Comparison of ENCODE assay signal across 12 mouse cellular contexts in genomic region chr8:94104146-94104545, GRCm38 (mm10). TPM values are rescaled to one million over a fixed set of nuclear protein-coding genes. Genes with fewer than 3 reads are reported as not detected.
A peak's percentile ranks its signal among the peaks of the same experiment; 100 is the strongest.
DNase-seq lines count a peak whose midpoint lies in the region; ATAC-seq and TF ChIP-seq lines count a peak whose summit lies in the region.
"Had no signal": no experiment of that assay in that cellular context is flagged by ENCODE, and none has a peak within 500 bp of the region (broad histone marks: within the 10 kb centered on the region; RNA-seq: fewer than 3 reads in every experiment).

No protein-coding gene starts in this region.

- WGBS in lung, embryonic 14.5 days, result 47% methylated on average over 5 of the region's 5 CpGs
- WGBS in lung, adult 2 months, result 41% methylated on average over 5 of the region's 5 CpGs
- WGBS in kidney, embryonic 14.5 days, result 57% methylated on average over 5 of the region's 5 CpGs

- H3K27me3 ChIP-seq in lung, embryonic 14.5 days (ENCODE audit: insufficient read depth, low read length), result no peaks in the 10 kb centered on the region
- no peaks in the 10 kb centered on the region for H3K27me3 ChIP-seq in kidney, embryonic 14.5 days (ENCODE audit: control insufficient read depth, insufficient read depth, low read length)
- H3K27me3 ChIP-seq: embryonic facial prominence, embryonic 15.5 days had no signal

- peaks cover under 1% of the 10 kb centered on the region; the same call in 1 of the 2 replicates for H3K4me1 ChIP-seq in lung, embryonic 14.5 days (ENCODE audit: insufficient read depth)
- H3K4me1 ChIP-seq in lung, adult 2 months (ENCODE audit: control insufficient read depth, insufficient read depth, low read length), result no peaks in the 10 kb centered on the region; the same call in 1 of the 2 replicates
- no peaks in the 10 kb centered on the region for H3K4me1 ChIP-seq in kidney, embryonic 14.5 days (ENCODE audit: control insufficient read depth, insufficient read depth, low read length)

- H3K9ac ChIP-seq in lung, embryonic 14.5 days, result no peak overlapping the region
- no peak overlapping the region for H3K9ac ChIP-seq in kidney, embryonic 14.5 days (ENCODE audit: low read depth, low read length)
- H3K9ac ChIP-seq: embryonic facial prominence, embryonic 15.5 days had no signal

- peak; percentile 37 to 77 for DNase-seq in adrenal gland, adult (ENCODE audit: inconsistent age in 2 of 2, low spot score in 1 of 2)
- DNase-seq in adrenal gland, adult 8-10 months, result no peak
- peak; percentile 66 for DNase-seq in lung, embryonic 14.5 days
- no peak for DNase-seq in lung, adult 2 months
- DNase-seq in layer of hippocampus, adult 8-10 months (ENCODE audit: low spot score in 2 of 2), result peak; percentile 40 to 57
- DNase-seq in right cerebral cortex, postnatal 10 days (ENCODE audit: low spot score in 2 of 2), result peak; percentile 65 to 66
- no peak for DNase-seq in urinary bladder, postnatal 36 days (ENCODE audit: low spot score in 2 of 2)

- H3K4me3 ChIP-seq in lung, embryonic 14.5 days (ENCODE audit: low read depth, low read length), result no peak overlapping the region
- H3K4me3 ChIP-seq in lung, adult 2 months (replicated peaks; ENCODE audit: extremely low read depth, low read depth, low read length), result no peak overlapping the region
- H3K4me3 ChIP-seq in kidney, embryonic 14.5 days (ENCODE audit: low read length), result no peak overlapping the region
- H3K4me3 ChIP-seq: embryonic facial prominence, embryonic 15.5 days had no signal

- peak; percentile 20; the same call in 1 of the 2 replicates for TF ChIP-seq CTCF in lung, embryonic 14.5 days (IDR thresholded peaks at IDR 0.05; ENCODE audit: low read depth)
- no peak for TF ChIP-seq CTCF in lung, adult 2 months (IDR thresholded peaks at IDR 0.05; ENCODE audit: insufficient read depth, low read length)

- no peak overlapping the region for H3K27ac ChIP-seq in lung, embryonic 14.5 days (ENCODE audit: low read depth)
- H3K27ac ChIP-seq in kidney, embryonic 14.5 days (ENCODE audit: low read depth, low read length), result no peak overlapping the region
- H3K27ac ChIP-seq: embryonic facial prominence, embryonic 15.5 days had no signal

- no peak for ATAC-seq in lung, embryonic 14.5 days (ENCODE audit: insufficient read depth)
- no peak for ATAC-seq in kidney, embryonic 14.5 days (ENCODE audit: low FRiP score, low TSS enrichment)

- no peaks in the 10 kb centered on the region for H3K36me3 ChIP-seq in lung, embryonic 14.5 days (ENCODE audit: insufficient read depth)
- H3K36me3 ChIP-seq in kidney, embryonic 14.5 days (ENCODE audit: control insufficient read depth, insufficient read depth, low read length), result no peaks in the 10 kb centered on the region
- H3K36me3 ChIP-seq: embryonic facial prominence, embryonic 15.5 days had no signal

- H3K4me2 ChIP-seq in lung, embryonic 14.5 days, result no peak overlapping the region
- no peak overlapping the region for H3K4me2 ChIP-seq in kidney, embryonic 14.5 days (replicated peaks; ENCODE audit: low read depth, low read length)
- H3K4me2 ChIP-seq: embryonic facial prominence, embryonic 15.5 days had no signal

- no peaks in the 10 kb centered on the region for H3K9me3 ChIP-seq in lung, embryonic 14.5 days (ENCODE audit: low read depth, low read length)
- no peaks in the 10 kb centered on the region for H3K9me3 ChIP-seq in kidney, embryonic 14.5 days (ENCODE audit: control insufficient read depth, low read length)
- H3K9me3 ChIP-seq: embryonic facial prominence, embryonic 15.5 days had no signal

- no peak for TF ChIP-seq POLR2A in lung, adult 2 months (IDR thresholded peaks at IDR 0.05; ENCODE audit: borderline replicate concordance, extremely low read depth, low read depth, low read length)

RNA-seq across cellular contexts. Expression of gene Bbs2, which starts 5.4 kb away (rescaled TPM):
- 10 to 100 TPM; 24.6 to 32.1 (median 28.2) TPM for total RNA-seq in adrenal gland, adult 8-10 months (2022)
- polyA plus RNA-seq in lung, embryonic 14.5 days (2014; fragmentation: Nextera tagmentation; extraction: Ambion mirVana), result 10.3 and 12.0 TPM in 2 replicates
- 16.0 and 21.5 TPM in 2 replicates for polyA plus RNA-seq in lung, adult 2 months (2012; rRNA removed)
- 10 to 100 TPM; 26.5 to 30.1 (median 27.9) TPM for total RNA-seq in layer of hippocampus, adult 8-10 months (2022)
- polyA plus RNA-seq in kidney, embryonic 14.5 days (2014; fragmentation: Nextera tagmentation; extraction: Ambion mirVana), result 13.8 and 16.8 TPM in 2 replicates

RNA-seq across cellular contexts. Expression of gene Mt4, which starts 32.9 kb away (rescaled TPM):
- not detected for total RNA-seq in adrenal gland, adult 8-10 months (2022)
- not detected in 2 replicates for polyA plus RNA-seq in lung, embryonic 14.5 days (2014; fragmentation: Nextera tagmentation; extraction: Ambion mirVana)
- 935 TPM in 1 of 2 replicates, not detected in the other for polyA plus RNA-seq in lung, adult 2 months (2012; rRNA removed)
- not detected for total RNA-seq in layer of hippocampus, adult 8-10 months (2022)
- polyA plus RNA-seq in kidney, embryonic 14.5 days (2014; fragmentation: Nextera tagmentation; extraction: Ambion mirVana), result not detected in 2 replicates
- total RNA-seq: heart, postnatal 14 days; left cerebral cortex, adult 8-10 months had no signal
- polyA plus RNA-seq: testis, adult 2 months had no signal

RNA-seq across cellular contexts. Expression of gene Mt3, which starts 48.3 kb away (rescaled TPM):
- 10 to 100 TPM in 2 of 4 experiments, 1 to 10 TPM in 2; 7.4 to 11.2 (median 9.6) TPM for total RNA-seq in adrenal gland, adult 8-10 months (2022)
- 2.9 TPM in 2 replicates for polyA plus RNA-seq in lung, embryonic 14.5 days (2014; fragmentation: Nextera tagmentation; extraction: Ambion mirVana)
- 1.4 and 1.6 TPM in 2 replicates for polyA plus RNA-seq in lung, adult 2 months (2012; rRNA removed)
- 1,000 to 10,000 TPM in 2 of 4 experiments, 100 to 1,000 TPM in 2; 946 to 1,303 (median 1,087) TPM for total RNA-seq in layer of hippocampus, adult 8-10 months (2022)
- 0.60 and 1.7 TPM in 2 replicates for polyA plus RNA-seq in kidney, embryonic 14.5 days (2014; fragmentation: Nextera tagmentation; extraction: Ambion mirVana)

Comparison
In these comparisons a context has a peak if more than half of its experiments do, and no peak if none do; other contexts are left out.
1. DNase-seq: peak in adrenal gland, adult (2 of 2), lung, embryonic 14.5 days (single experiment), layer of hippocampus, adult 8-10 months (2 of 2) and right cerebral cortex, postnatal 10 days (2 of 2); none in adrenal gland, adult 8-10 months (single experiment), lung, adult 2 months (single experiment) and urinary bladder, postnatal 36 days (0 of 2).